Mouse (Mus musculus) testis, postnatal 10 days (tissue): Measurements from ENCODE around the gene Serpina11.
"Not testable (repeated sequence)": the region's sequence is repeated elsewhere in the genome, so short reads cannot be mapped to it uniquely, and the experiment has no call there.

Experiments
- DNase-seq: peaks from one replicate; pipeline ENCODE4 v3.0.0; 2021; ENCODE audit warnings: low spot score

The Serpina11 gene

DNA sequence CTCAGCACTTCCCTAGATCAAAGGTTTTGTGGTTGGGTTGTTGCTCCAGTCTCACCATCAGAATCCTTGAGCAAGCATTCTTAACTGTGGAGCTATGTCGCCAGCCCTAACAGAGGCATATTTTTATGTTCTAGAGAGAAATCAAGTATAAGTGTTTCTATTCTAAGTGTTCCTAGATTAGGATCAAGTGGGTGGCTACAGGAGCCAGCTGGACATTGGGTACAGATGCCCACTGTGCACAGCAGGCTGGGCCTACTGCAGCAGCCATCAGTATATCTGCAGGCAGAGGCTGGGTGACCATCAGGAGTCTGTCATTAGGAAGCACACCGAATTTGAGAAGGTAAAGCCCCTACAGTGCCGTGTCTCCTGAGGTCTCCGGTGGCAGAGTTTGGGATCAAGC, 18.7 kb downstream of the Serpina11 start:
- no peak for DNase-seq

DNA sequence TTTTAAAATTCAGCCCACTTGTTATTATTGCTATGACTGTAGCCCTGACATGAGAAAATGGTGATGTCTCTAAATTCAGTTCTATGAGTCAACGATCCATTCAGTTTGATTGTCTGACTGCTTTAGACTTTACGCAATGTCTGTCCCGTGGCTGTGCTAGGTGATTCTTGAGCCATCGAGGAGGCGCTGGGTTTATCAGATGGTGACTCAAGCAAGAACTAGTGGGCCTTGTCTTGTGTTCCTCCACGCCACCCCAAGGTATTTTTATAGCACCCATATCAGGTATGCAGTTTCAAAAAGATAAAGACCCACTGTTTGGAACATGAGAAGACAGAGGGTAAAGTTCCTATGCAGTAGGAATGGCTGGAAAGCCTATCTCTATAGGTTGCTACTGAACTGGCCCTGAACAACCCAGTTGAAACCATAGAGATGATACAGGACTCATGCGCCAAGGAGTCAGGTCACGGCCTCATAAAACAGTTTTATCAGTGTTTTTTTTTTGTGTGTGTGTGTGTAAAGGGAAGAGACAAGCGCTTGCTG, 20.1 kb downstream of the Serpina11 start:
- DNase-seq, result no peak

DNA sequence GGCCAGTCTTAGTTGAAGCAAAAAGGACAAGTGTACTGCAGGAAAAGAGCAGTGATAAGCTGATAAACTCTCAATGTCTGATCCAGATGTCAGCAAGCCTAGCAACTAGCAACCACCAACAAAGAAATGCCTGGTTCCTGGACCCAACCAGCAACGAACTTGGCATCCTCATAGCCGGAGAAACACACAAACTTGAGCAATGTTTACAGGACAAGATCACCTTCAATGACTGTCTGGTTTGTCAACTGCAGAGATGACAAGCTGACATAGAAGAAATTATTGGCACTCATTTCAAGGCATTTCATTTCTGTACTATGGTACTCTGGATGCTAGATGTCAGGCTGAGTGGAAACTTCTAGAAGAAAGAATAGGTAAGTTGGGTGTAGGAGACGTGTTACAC, 23.0 kb downstream of the Serpina11 start:
- DNase-seq, result no peak

DNA sequence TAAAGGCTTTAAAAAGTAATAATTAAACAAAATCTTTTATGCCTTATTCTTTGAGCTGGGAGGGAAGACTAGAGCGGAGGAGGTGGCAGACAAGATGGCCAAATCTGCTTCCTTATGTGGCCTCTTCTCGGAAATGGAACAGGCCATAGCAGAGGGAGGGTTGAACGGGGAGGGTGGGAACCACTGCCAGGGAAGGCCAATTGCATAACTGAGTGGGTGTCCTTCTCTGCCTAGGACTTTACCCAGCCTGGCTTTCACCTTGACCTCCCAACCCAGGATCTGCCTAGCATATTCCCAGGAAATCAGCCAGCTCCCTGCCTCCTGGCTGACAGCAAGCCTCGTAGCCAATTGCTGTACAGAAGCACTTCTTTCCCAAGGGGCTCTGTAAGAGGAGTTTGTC, 26.5 kb downstream of the Serpina11 start:
- no peak for DNase-seq

DNA sequence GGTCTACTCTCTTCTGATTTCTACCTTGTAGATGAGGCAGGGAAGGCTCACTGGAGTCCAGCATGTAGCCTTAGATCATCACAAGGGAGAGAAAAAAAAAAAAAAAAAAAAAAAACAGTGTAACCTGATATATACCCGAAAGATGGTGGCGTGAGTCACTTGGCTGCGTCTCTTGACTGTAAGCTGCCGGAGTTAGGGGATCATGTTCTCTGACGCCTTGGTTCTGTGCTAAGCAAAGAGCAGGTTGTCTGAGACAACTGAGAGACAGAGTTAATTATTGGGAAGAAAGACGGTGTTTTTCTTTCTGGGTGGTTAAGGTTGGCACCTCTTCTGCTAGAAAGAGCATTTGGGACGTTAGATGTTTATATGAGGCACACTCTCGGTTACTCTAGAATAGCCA, 26.9 kb downstream of the Serpina11 start:
- DNase-seq, result no peak

DNA sequence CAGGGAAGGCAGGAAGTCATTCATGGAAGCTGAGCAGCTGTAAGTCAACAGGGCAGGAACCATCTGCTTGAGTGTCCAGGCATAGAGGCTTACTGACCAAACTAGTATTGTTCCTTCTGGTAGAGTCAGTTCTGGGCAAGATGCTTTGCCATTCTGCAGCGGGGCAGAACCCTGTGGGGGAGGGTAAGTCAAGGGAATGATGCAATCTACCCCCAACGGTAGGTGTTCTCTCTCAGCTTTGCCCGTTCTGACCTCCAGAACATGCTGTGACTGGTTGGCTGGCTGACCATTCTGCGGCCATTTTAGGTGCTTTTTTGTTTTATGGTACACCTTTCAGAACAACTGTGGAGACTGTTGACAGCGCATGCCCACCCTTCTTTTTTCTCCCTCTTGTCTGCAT, 27.4 kb downstream of the Serpina11 start:
- DNase-seq, result no peak

DNA sequence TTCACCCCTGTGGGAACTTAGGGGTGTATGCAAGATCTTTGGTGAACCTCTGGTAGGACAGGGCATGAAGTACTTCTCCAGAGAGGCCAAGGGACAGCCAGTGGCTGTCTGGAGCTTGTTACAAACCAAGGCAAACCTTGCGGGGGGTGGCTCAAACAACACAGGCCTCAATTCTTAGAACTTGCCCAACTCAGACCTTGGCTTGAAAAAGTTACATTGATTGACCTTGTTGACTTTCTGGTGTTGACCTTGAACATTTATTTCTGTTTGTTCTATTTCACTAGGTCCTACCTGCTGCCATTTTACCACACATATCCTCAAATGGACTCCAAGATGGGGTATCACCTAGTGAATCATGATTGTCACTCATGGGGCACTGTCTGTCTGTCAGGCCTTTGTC, 28.0 kb downstream of the Serpina11 start:
- DNase-seq, result no peak

DNA sequence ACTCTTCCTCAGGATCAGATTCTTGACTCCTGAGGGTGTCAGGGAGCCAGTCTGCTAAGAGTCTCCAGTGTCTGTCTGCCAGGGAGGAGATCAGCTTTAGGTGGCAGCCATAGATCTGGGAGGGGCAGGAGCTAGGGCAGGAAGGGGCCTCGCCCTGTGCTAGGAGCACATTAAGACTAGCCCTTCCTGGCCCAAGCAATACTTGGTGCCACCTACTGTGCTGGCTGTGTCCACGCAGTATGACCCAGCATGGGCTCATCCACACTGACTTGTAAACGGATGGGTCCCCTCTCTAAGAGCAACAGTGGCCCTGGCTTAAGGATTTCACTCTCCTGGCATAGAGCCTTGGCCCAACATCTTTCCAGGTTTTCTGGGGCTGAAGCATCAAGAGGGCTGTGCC, 31.0 kb downstream of the Serpina11 start, which contains the start of gene Serpina1e:
Gene Serpina1e, minus strand, starts transcription at position 178 of the 400 bp plus-strand sequence.
- no peak for DNase-seq

DNA sequence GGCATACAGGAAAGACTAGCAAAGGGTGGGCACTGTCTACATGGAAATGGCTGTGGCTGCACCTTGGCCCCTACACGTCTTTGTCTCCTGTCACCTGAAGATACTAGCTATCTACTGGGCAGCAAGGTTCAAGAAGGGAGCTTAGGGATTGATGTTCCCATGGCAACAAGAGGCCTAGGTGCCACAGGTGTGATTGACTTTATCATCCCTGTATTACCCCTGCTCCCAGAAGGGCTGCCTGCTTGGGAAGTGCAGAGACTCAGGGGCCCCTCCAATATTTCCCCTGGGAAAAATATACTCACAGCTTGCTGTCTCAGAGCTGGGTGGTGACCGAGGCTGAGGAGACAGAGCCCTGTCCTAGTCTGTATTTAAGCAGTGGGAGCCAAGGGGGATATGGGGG, 33.2 kb downstream of the Serpina11 start:
- DNase-seq, result not testable (repeated sequence)

DNA sequence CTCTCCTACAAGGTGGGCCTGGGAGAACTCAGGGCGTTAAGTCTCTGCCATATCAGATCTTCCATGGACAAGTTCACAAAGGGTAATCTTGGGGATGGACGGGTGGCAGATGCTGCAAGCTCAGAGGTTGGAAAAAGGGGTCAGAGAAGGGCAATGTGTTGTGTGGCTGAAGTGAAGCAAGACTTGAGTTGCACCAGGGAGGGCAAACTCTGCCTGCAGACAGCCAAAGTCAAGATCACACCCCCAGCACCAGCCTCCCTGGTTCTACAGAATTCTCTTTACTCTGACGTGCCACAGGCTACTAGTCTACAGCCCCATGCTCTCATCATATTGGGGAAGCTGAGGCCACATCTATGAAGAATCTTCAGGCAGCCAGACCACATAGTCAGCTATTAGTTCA, 36.8 kb downstream of the Serpina11 start:
- DNase-seq, result not testable (repeated sequence)

DNA sequence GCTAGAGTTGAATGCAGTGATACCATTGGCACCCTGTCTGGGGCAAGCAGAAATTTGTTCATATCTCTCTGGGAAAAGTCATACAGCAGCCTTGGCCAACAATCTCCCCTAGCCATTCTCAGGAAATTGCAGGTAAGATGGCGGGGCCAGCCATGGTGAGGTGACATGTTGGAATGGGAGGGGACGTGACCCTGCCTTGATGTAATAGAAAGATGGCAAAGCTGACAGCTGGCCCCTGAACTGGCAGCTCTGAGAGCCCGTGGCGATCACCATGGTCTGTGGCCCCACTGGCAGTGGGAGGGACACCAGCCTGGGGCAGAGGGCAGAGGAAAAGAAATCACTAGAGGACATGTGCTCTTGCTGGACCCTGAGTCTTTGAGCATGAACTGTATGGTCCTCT, 43.5 kb downstream of the Serpina11 start:
- no peak for DNase-seq
